Mouse (Mus musculus) CH12.LX (cell line): ENCODE measurements around the gene Iscu. TPM values are rescaled to one million over a fixed set of nuclear protein-coding genes. Genes with fewer than 3 reads are reported as not detected.

Experiments used
- DNase-seq: peaks from one replicate; pipeline ENCODE4 v3.0.0-alpha.2; 2013; ENCODE audit errors: extremely low read depth
- H3K27ac ChIP-seq: 2 replicates; pipeline ENCODE4 v1.5.1; 2012; ENCODE audit warnings: low read depth, mild to moderate bottlenecking, control low read depth, moderate library complexity; ENCODE audit not compliant: insufficient read depth
- H3K27me3 ChIP-seq: replicated peaks from 2 replicates; pipeline ENCODE3; 2012; ENCODE audit warnings: inconsistent platforms
- H3K36me3 ChIP-seq, 2 experiments: replicated peaks in 1 of 2; 2 replicates each; pipeline versions ENCODE3 to v1.6.1; 2012; ENCODE audit warnings: inconsistent platforms in 1 of 2, low read length in 1 of 2, mild to moderate bottlenecking in 1 of 2, mixed read lengths in 1 of 2, moderate library complexity in 1 of 2; ENCODE audit not compliant: control insufficient read depth in 1 of 2, insufficient read depth in 1 of 2
- H3K4me1 ChIP-seq, 2 experiments: 2 replicates each; pipeline ENCODE4 v1.6.1; 2012; ENCODE audit warnings: inconsistent platforms in 1 of 2, moderate library complexity in 1 of 2; ENCODE audit not compliant: insufficient read depth in 2 of 2, control insufficient read depth in 1 of 2
- H3K4me2 ChIP-seq: 2 replicates; pipeline ENCODE4 v1.6.1; 2012; ENCODE audit warnings: low read depth, mild to moderate bottlenecking, control low read depth; ENCODE audit not compliant: poor library complexity, insufficient read depth, severe bottlenecking
- H3K4me3 ChIP-seq, 3 experiments: fragments of 150-350 bp in 1 of 3; sonication (generic) in 1 of 3; replicated peaks in 1 of 3; 2 replicates each; pipeline versions ENCODE3 to v1.5.1; 2011 to 2012; ENCODE audit warnings: low read depth in 2 of 3, low read length in 2 of 3, mild to moderate bottlenecking in 2 of 3, moderate library complexity in 2 of 3, control low read depth in 1 of 3, improper control_type of control experiment in 1 of 3, inconsistent platforms in 1 of 3, mixed read lengths in 1 of 3; ENCODE audit not compliant: poor library complexity in 1 of 3
- H3K79me2 ChIP-seq: replicated peaks from 2 replicates; pipeline ENCODE4 v1.6.1; 2012; ENCODE audit warnings: mild to moderate bottlenecking, moderate library complexity; ENCODE audit not compliant: control insufficient read depth, poor library complexity, insufficient read depth, severe bottlenecking; ENCODE audit errors: extremely low read depth
- H3K9ac ChIP-seq: 2 replicates; pipeline ENCODE4 v1.6.1; 2012; ENCODE audit warnings: low read depth, mild to moderate bottlenecking, control low read depth, moderate library complexity; ENCODE audit not compliant: insufficient read depth
- H3K9me3 ChIP-seq: replicated peaks from 2 replicates; pipeline ENCODE3; 2012; ENCODE audit warnings: low read length, inconsistent platforms, mixed read lengths
- CHD1 ChIP-seq: IDR thresholded peaks from 2 replicates; pipeline ENCODE4 v1.6.1; 2012; ENCODE audit warnings: low read depth, low read length, improper control_type of control experiment, inconsistent platforms
- ETS1 ChIP-seq: conservative IDR thresholded peaks from 2 replicates; pipeline ENCODE4 v1.6.1; 2012; ENCODE audit warnings: low read depth, mild to moderate bottlenecking, inconsistent platforms, low read length, improper control_type of control experiment, moderate library complexity
- GABPA ChIP-seq: IDR thresholded peaks from 2 replicates; pipeline ENCODE4 v1.6.1; 2012; ENCODE audit warnings: low read depth, low read length, improper control_type of control experiment, inconsistent platforms; ENCODE audit not compliant: insufficient replicate concordance
- KAT2A ChIP-seq: IDR thresholded peaks from 2 replicates; pipeline ENCODE4 v1.6.1; 2012; ENCODE audit warnings: low read length, improper control_type of control experiment, inconsistent platforms; ENCODE audit not compliant: insufficient replicate concordance
- MAZ ChIP-seq: IDR thresholded peaks from 2 replicates; pipeline ENCODE4 v1.6.1; 2012; ENCODE audit warnings: low read depth, mild to moderate bottlenecking, inconsistent platforms, low read length, improper control_type of control experiment, moderate library complexity
- MXI1 ChIP-seq: IDR thresholded peaks from 2 replicates; pipeline ENCODE4 v1.6.1; 2011; ENCODE audit warnings: mild to moderate bottlenecking, low read depth, low read length, improper control_type of control experiment
- NELFE ChIP-seq: IDR thresholded peaks from 2 replicates; pipeline ENCODE4 v1.6.1; 2011; ENCODE audit warnings: low read depth, low read length, improper control_type of control experiment
- PAX5 ChIP-seq: IDR thresholded peaks from 2 replicates; pipeline ENCODE4 v1.6.1; 2012; ENCODE audit warnings: low read length, inconsistent platforms, mixed read lengths
- POLR2A ChIP-seq: IDR thresholded peaks from 2 replicates; pipeline ENCODE4 v1.6.1; 2011; ENCODE audit warnings: low read depth, mild to moderate bottlenecking, improper control_type of control experiment, low read length
- SIN3A ChIP-seq: IDR thresholded peaks from 2 replicates; pipeline ENCODE4 v1.6.1; 2012; ENCODE audit warnings: low read length, improper control_type of control experiment, inconsistent platforms
- SMC3 ChIP-seq: IDR thresholded peaks from 2 replicates; pipeline ENCODE4 v1.6.1; 2011; ENCODE audit warnings: low read depth, low read length, improper control_type of control experiment
- TBP ChIP-seq: conservative IDR thresholded peaks from 2 replicates; pipeline ENCODE4 v1.6.1; 2011; ENCODE audit warnings: low read depth, low read length, improper control_type of control experiment
- TCF12 ChIP-seq: IDR thresholded peaks from 2 replicates; pipeline ENCODE4 v1.6.1; 2014; ENCODE audit warnings: low read depth, mild to moderate bottlenecking, inconsistent platforms, low read length, improper control_type of control experiment
- UBTF ChIP-seq: IDR thresholded peaks from 2 replicates; pipeline ENCODE4 v1.6.1; 2012; ENCODE audit warnings: low read depth, mild to moderate bottlenecking, inconsistent platforms, low read length, improper control_type of control experiment, moderate library complexity
- USF1 ChIP-seq: IDR thresholded peaks from 2 replicates; pipeline ENCODE4 v1.6.1; 2014; ENCODE audit warnings: low read depth, mild to moderate bottlenecking, inconsistent platforms, low read length, improper control_type of control experiment
- ZC3H11A ChIP-seq: IDR thresholded peaks from 2 replicates; pipeline ENCODE4 v1.6.1; 2012; ENCODE audit warnings: low read depth, mild to moderate bottlenecking, inconsistent platforms, low read length, improper control_type of control experiment
- ZKSCAN1 ChIP-seq: IDR thresholded peaks from 2 replicates; pipeline ENCODE4 v1.6.1; 2012; ENCODE audit warnings: low read depth, inconsistent platforms, low read length, improper control_type of control experiment, borderline replicate concordance
- ZMIZ1 ChIP-seq: IDR thresholded peaks from 2 replicates; pipeline ENCODE4 v1.6.1; 2012; ENCODE audit warnings: low read depth, mild to moderate bottlenecking, inconsistent platforms, low read length, improper control_type of control experiment
- ZNF384 ChIP-seq: IDR thresholded peaks from 2 replicates; pipeline ENCODE4 v1.6.1; 2012; ENCODE audit warnings: low read depth, low read length, improper control_type of control experiment, inconsistent platforms
- dilution Hi-C: fragments of 300-500 bp; cut with MboI; formaldehyde crosslinking; loops from 2 replicates; pipeline ENCODE4 v1.14.3; 2020; ENCODE audit warnings: low sequenced_read_pairs; ENCODE audit not compliant: extremely low pct_unique_long_range_greater_than_20kb, extremely low pct_ligation_motif_present
- in situ Hi-C: fragments of 300-500 bp; cut with MboI; formaldehyde crosslinking; loops from 3 replicates; pipeline ENCODE4 v1.14.3; 2019; ENCODE audit warnings: low sequenced_read_pairs, low pct_ligation_motif_present, low pct_unique_long_range_greater_than_20kb, mixed read lengths
- polyA plus RNA-seq: library from polyadenylated mRNA; unstranded; fragments of >175 nt; gene quantifications from 2 replicates; pipeline ENCODE4 v1.2.1, GENCODE M21; 2012; ENCODE audit warnings: low read depth; ENCODE audit not compliant: insufficient read length
- total RNA-seq, 2 experiments: library from RNA; depleted of rRNA; stranded (reverse); fragments of 300-350 nt in 1 of 2; fragments of >200 nt in 1 of 2; gene quantifications; 2 replicates each; pipeline ENCODE4 v1.2.3; 2012 to 2014

Gene Iscu
- total and polyA plus RNA-seq, 3 experiments = 72.1 to 86.7 (median 79.3) TPM

GRCm38 (mm10) chr5:113808177-113808576 lies 35.6 kb downstream of the Iscu start:
- Histone ChIP-seq H3K36me3 (no peaks in the 10 kb centered on the region), H3K4me1 (peaks cover 18 to 34% of the 10 kb centered on the region in 2 experiments), H3K4me2 (no peak overlapping the region), H3K9ac (no peak overlapping the region), H3K9me3 (peaks cover 6% of the 10 kb centered on the region), H3K4me3 (no peak overlapping the region), H3K27ac (no peak overlapping the region), H3K79me2 (no peaks in the 10 kb centered on the region), H3K27me3 (peaks cover 1% of the 10 kb centered on the region)
- DNase-seq = no peak
- no peak for TF ChIP-seq USF1
- TF ChIP-seq MAZ = no peak
- TF ChIP-seq ZKSCAN1 = no peak
- TF ChIP-seq SIN3A = no peak
- TF ChIP-seq POLR2A = no peak
- no peak for TF ChIP-seq ZNF384
- TF ChIP-seq SMC3 = no peak
- no peak for TF ChIP-seq ETS1
- TF ChIP-seq TBP = no peak
- no peak for TF ChIP-seq KAT2A
- TF ChIP-seq GABPA = no peak
- TF ChIP-seq NELFE = no peak
- TF ChIP-seq ZMIZ1 = no peak
- no peak for TF ChIP-seq UBTF
- TF ChIP-seq CHD1 = no peak
- no peak for TF ChIP-seq PAX5
- TF ChIP-seq ZC3H11A = no peak
- no peak for TF ChIP-seq MXI1
- dilution Hi-C loops (no loop called here), in situ Hi-C loops (no loop called here)

GRCm38 (mm10) chr5:113810111-113810510 lies 37.6 kb downstream of the Iscu start:
- no peak overlapping the region for H3K4me2 ChIP-seq
- H3K4me1 ChIP-seq = peaks cover 9 to 30% of the 10 kb centered on the region in 2 experiments; a peak in 3 of 4 replicates
- H3K27me3 ChIP-seq = peaks cover 1% of the 10 kb centered on the region
- H3K79me2 ChIP-seq = no peaks in the 10 kb centered on the region
- H3K4me3 ChIP-seq = no peak overlapping the region
- H3K36me3 ChIP-seq = no peaks in the 10 kb centered on the region
- dilution Hi-C loops (no loop called here), in situ Hi-C loops (loop anchor here (5.0 to 10.0 kb wide), 2 partner anchors 33 to 445 kb away; no protein-coding TSS in a partner anchor)
- TF ChIP-seq USF1 (no peak), MAZ (no peak), ZNF384 (no peak), TCF12 (no peak)
- TF ChIP-seq, all 38 proteins: peak for 0
- Histone ChIP-seq H3K9ac (no peak overlapping the region), H3K27ac (no peak overlapping the region), H3K9me3 (peaks cover 12% of the 10 kb centered on the region)
- no peak for DNase-seq
